ENCODE assay signal across 8 mouse cellular contexts in genomic region chr3:122474067-122474466, GRCm38 (mm10).
DNase-seq lines count a peak whose midpoint lies in the region; ATAC-seq lines count a peak whose summit lies in the region.

No protein-coding gene starts in this region.

- no peak overlapping the region for H3K9ac ChIP-seq in midbrain, embryonic 16.5 days (ENCODE audit: low read depth, low read length)

- peaks cover 46% of the 10 kb centered on the region for H3K4me1 ChIP-seq in heart, embryonic 10.5 days
- peaks cover 39% of the 10 kb centered on the region for H3K4me1 ChIP-seq in midbrain, embryonic 16.5 days (ENCODE audit: control insufficient read depth, insufficient read depth, low read length)

- peaks cover 85% of the 10 kb centered on the region for H3K27me3 ChIP-seq in heart, embryonic 10.5 days (ENCODE audit: insufficient read depth, poor library complexity, severe bottlenecking)
- no peaks in the 10 kb centered on the region for H3K27me3 ChIP-seq in midbrain, embryonic 16.5 days (ENCODE audit: control insufficient read depth, insufficient read depth, low read depth, low read length)

- peak; percentile 99 for ATAC-seq in CD4-positive, CD25-positive, alpha-beta regulatory T cell, adult 4 months
- ATAC-seq in cerebellum, adult (ENCODE audit: insufficient number of reproducible peaks, low FRiP score, low TSS enrichment), result no peak
- no peak for ATAC-seq in midbrain, embryonic 16.5 days

- 3% methylated on average over 5 of the region's 5 CpGs for WGBS in heart, embryonic 10.5 days
- WGBS in midbrain, embryonic 16.5 days, result 64% methylated on average over 5 of the region's 5 CpGs

- H3K4me2 ChIP-seq in midbrain, embryonic 16.5 days (ENCODE audit: low read length), result no peak overlapping the region

- no peaks in the 10 kb centered on the region for H3K9me3 ChIP-seq in heart, embryonic 10.5 days
- no peaks in the 10 kb centered on the region for H3K9me3 ChIP-seq in midbrain, embryonic 16.5 days (replicated peaks; ENCODE audit: control insufficient read depth, low read length, poor library complexity, severe bottlenecking)

- H3K36me3 ChIP-seq in heart, embryonic 10.5 days, result no peaks in the 10 kb centered on the region
- H3K36me3 ChIP-seq in midbrain, embryonic 16.5 days (ENCODE audit: control insufficient read depth, insufficient read depth, low read length), result no peaks in the 10 kb centered on the region

- peak; percentile 48 for DNase-seq in adipocyte (ENCODE audit: low spot score)
- DNase-seq in heart, embryonic 10.5 days (ENCODE audit: low spot score), result peak; percentile 94
- DNase-seq in kidney, postnatal 25 days, result peak; percentile 65 to 79
- DNase-seq in natural killer cell, adult 2 months (ENCODE audit: low spot score in 2 of 2), result peak; percentile 10 to 40
- DNase-seq in layer of hippocampus, adult 18-20 months (ENCODE audit: low spot score in 2 of 2), result no peak

- peak overlapping the region; percentile 18; the same call in 1 of the 2 replicates for H3K27ac ChIP-seq in heart, embryonic 10.5 days
- H3K27ac ChIP-seq in midbrain, embryonic 16.5 days (ENCODE audit: low read length), result no peak overlapping the region

- 0 out of 2 replicates have a peak overlapping the region, but pooled peaks have one; percentile 2 for H3K4me3 ChIP-seq in heart, embryonic 10.5 days
- H3K4me3 ChIP-seq in midbrain, embryonic 16.5 days (ENCODE audit: low read depth, low read length), result no peak overlapping the region

Comparison
In these comparisons a context has a peak if more than half of its experiments do, and no peak if none do; other contexts are left out.
1. DNase-seq: peak in adipocyte (single experiment), heart, embryonic 10.5 days (single experiment), kidney, postnatal 25 days (2 of 2) and natural killer cell, adult 2 months (2 of 2); none in layer of hippocampus, adult 18-20 months (0 of 2).